Mouse (Mus musculus): Measurements from ENCODE around the gene Plcb1.

Plcb1 gene

DNA sequence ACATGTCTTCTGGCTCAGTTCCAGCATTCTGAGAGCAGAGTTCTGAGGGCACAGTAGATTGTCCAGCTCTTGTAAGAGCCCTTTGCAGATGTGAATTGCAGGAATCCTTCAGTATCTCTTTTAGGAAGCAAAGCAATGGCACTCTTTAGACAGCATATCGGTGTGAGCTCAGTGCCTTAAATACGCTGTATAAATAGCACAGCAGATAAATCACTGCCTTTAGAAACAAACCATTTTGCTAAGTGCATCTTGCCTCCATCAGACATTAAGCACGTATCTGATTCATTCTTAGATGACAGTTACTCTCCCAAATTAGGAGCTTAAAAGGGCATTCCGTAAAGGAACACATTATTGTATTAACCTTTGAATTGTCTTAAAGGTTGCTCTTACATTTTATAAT, 416.5 kb downstream of the Plcb1 start:
- no peak for DNase-seq (ENCODE audit: low spot score)

DNA sequence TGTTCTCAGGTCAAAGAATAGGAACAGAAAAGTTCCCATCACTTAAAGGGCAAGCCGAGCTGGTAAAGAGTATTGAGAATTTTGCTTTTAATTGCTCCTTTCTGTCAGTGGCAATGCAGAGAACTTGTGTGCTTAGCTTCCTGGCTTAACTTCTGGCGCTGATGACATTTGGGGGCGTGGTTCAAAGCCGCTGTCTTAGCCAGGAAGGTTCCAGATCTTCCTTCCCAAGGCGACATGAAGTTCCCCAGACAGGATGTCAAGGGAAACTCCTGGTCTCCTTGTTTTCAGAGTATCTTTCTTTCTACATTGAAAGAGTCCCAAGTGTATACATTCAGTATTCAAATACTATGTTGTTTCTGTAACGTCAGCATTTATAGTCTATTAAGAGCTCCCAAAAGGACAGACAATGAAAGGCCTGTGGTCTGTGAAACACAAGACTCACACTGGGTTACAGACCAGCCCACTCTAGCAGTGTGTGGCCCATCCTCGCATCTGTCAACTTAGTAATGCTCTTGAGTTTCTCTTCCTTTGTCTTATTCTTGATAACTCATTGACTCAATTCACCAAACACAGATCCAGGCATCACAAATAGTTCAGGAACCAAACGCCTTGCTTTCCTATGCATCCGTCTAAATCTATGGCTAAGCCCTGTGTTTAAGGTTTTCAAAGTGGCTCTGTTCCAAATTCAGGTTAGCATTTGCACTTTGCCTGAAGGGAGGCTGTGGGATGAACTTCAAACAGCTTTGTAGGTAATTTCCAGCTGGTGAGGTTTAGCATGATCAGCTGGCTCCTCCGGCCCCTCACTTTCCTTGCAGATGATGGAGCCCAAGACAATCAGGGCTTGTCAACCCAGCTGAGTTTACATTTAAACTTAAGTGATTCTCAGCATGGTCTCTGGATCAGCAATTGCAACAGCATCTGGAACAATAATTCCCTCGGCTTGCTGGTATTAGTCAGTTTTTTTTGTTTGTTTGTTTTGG, 418.6 kb downstream of the Plcb1 start:
- DNase-seq (ENCODE audit: low spot score): no peak

DNA sequence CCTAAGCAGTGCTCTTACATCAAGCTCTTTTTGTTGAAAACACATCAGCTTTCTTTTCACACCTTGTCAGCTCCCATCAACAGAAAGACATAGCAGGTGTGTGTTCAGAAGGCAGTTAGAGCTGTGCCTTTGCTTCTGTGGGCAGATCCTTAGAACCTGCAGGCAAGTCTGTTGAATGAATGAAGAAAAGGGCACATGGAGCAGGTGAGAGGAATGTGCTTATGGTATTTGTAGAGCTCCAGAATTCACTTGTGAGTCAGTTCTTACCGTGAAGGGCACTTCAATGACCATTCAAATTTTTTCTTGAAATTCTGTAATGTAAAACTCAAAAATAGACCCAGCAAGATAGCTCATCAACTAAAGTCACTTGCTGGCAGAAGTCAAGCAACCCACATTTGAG, 423.0 kb downstream of the Plcb1 start:
- no peak for DNase-seq (ENCODE audit: low spot score)

DNA sequence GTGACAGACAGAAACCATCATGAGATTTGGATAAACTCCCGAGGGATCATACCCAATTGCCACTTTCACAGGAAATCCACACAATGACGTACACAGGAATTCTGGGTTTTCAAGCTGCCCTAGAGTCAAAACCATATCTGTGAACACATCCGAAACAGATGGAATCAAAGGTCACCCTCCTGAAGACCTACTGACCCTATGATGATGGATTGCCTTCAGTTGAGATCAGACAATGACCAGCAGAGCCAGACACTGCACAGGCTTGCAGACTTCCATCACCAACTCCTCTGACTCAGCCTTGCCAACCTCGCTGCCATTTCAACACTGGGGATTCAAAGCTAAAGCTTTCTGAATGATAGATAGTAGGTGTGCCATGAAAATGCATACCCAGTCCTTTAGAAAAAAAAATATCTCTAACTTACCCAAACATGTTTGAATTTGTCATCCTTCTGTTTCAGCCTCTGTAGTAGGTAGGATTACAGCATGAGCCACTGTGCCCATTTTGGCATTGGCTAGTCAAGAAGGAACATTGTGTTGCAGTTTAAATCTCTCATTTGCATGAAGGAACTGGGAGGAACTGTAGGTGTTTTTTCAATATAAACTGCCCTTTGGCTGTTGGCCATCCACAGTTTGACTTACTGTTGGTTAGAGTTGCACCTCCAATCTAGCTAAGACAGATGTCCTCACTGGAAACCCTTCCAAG, 429.0 kb downstream of the Plcb1 start:
- no peak for DNase-seq (ENCODE audit: low spot score)

DNA sequence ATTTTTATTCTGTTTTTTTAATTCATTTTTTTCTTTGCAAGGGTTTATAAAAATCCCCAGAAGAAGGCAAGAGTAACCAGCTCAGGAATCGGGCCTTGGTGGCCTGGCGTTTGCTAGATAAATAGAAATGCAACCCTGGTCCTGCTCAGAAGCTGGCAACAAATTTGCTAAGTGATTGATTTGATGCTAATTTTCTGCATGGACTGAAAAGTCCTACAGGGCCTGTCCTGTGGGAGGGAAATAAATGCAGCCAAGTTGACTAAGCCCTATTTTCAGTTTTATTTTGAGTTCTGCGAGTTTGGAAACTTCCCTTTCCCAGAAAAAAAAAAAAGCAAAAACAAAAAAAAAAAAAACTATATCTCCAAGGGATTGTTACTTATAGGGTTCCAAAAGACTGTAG, 433.5 kb downstream of the Plcb1 start:
- DNase-seq (ENCODE audit: low spot score): no peak

DNA sequence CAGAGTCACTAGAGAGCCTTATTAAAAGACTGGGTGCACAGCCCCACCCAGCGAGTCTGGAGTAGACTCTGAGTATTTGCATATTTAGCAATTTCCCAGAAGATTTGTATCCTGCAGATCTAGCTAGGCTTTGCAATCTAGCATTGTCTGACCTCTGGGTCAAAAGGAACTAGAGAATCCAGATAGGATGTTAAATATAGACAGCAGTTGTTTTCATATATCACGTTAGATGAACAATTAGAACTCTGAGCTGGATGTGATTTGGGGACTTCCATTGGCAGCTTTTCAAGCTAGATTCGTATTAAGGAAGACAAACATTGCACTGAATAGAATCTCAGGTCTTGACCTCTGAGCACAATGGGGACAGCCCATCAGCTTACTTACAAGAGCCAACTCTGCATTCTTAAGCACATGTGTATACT, 439.7 kb downstream of the Plcb1 start:
- DNase-seq (ENCODE audit: low spot score): no peak

DNA sequence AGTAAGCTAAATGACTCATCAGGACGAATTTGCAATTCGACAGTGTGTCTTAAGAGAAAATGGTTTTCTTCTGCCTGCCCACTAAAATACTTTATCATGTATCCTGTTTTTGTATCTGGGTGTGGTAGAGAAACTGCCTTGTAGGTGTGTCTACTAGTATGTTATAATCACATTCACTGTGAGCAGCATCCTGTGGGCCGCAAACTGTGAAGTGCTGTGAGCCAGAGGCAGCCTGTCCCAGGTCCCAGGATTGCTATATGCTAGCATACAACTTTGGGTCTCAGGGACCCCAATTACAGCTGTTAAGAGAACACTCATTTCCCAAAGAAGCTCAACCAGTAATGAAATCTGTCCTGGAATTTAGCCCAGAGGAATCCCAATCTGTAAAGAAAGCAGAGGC, 444.4 kb downstream of the Plcb1 start:
- DNase-seq (ENCODE audit: low spot score): no peak

DNA sequence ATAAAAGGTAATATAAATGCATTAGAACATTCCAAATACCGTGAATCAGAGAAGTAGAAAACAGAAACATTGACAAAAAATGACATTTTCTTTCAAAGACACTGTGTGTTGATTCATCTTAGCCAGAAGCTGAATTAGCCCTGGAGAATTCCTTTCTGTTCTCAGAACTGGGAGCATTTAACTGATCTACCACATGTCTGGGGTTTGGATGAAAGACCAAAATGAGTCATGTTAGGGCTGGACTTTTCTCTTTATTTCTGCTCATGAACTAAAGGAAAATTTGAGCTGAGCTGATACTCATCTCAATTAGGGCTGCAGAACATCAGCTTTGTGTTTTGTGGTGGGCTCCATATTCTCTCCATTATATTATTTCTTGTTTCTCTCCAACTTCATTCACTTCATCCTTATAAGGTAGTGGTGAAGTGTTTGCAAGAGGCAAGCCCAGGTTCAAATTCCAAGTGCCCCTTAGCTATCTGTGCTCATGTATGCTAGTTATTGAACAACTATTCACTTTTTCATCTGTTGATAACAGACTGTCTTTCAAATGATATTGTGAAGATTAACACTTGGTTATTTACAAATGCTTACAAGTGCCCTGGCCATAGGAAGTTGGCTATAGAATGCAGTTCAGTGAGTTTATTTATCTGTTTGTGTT, 456.9 kb downstream of the Plcb1 start:
- no peak for DNase-seq (ENCODE audit: low spot score)

DNA sequence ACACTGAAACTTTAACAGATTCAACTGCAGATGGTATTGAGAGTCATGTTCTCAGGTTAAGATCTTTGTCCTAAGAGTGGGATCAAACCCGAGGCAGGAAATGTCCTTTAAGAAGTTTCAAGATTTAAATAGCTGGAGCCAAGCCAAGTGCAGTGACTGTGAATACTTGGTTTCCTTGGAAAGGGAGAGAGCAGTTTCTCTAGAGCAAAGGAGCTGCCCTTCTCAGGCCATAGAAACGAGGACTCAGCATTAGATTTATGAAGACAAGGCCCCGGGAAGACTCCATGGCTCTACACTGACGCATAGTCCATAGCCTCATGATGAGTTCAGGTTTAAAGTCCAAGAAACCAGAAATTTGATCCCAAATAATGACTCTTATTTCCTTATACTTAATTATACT, 457.9 kb downstream of the Plcb1 start:
- no peak for DNase-seq (ENCODE audit: low spot score)

DNA sequence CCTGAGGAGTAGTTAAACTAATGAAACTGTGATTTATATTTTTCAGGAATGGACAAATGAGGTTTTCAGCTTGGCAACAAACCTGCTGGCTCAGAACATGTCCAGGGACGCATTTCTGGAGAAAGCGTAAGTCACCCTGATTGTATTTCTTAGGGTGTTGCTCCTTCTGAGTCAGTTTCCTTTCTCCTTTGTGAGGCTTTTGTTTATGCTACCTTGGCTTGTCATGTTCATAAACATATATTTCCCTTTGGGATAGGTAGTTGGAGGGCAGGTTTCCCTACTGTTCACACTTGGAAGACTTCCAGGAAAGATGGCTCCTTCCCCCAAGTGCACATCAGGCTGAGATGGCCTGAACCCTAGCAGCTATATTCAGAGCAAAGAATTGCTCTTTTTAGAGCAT, 464.1 kb downstream of the Plcb1 start:
- no peak for DNase-seq (ENCODE audit: low spot score)

DNA sequence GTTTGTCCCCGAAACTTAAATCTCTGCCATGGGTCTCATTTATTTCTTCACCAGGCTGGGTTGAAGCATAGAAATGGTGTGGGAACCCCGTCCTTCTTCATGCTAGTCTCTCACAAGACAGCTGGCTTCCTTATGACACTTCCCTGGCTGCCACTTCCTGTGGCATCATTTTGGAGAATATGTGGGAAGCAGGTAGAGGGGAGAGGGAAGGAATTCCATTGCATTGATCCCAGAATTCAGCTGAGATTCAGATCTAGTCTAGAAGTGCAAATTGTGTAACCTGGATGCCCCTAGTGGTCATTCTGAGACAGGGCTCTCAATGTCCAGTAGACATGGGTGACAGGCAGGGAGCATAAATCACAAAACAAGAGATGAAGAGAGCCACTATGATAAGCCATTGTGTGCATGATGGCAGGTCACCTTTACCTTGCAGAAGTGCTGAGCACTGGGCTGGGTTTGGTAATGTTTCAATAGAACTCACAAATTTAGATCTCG, 466.0 kb downstream of the Plcb1 start:
- DNase-seq (ENCODE audit: low spot score): no peak

DNA sequence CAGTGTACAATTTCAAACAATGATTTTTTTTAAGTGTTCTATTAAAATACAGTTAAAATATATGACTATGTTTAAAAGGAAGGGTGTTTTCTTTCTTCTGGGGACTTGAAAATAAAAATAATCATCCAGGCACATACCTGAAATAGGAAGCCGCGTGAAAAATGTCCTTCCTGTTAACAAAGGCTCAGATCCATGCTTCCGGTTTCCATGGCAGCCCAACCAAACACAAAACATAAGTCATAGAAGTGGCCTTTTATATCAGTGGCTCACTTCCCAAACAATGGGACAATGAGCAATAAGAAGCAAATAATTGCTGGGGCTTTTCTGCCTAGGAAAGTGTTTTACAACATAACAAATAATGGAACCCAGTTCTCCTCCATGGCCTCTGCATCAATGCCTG, 473.3 kb downstream of the Plcb1 start:
- no peak for DNase-seq (ENCODE audit: low spot score)

DNA sequence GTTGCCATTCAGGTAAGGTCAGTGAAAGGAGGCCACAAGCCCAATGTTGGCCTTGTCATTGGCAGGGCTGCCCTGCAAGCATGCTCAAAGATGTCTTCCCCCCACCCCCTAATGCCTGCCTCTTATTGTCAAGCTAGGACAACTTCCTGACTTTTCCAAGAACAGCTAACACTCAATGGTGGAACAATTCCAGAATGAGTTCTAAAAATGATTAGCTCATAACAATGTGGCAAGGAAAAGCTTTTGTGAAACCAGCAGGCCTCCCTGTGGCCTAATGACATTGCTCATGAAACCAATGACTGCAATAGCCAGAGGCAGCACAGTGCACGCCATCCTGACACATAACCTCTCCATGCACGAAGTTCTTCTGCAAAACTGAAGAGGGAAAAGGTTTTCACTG, 478.1 kb downstream of the Plcb1 start:
- no peak for DNase-seq (ENCODE audit: low spot score)

DNA sequence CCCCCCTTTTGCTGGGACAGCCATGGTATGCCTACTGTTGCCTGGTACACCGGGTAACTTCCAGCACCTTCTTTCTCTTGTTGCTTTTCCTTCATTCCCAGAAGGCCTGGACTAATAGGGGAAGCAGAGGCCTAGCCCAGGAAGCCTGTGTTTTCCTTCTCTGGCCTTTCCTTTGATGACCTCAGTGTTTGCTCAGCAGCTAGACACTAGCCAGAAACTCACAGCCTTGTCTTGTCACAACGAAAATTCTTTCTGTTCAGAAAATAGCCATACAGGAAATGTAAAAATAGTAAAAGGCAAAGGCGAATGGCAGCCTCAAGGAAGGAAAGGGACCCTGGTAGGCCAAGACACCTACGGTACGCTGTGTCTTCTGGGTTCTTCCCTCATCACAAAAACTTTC, 489.1 kb downstream of the Plcb1 start:
- no peak for DNase-seq (ENCODE audit: low spot score)

DNA sequence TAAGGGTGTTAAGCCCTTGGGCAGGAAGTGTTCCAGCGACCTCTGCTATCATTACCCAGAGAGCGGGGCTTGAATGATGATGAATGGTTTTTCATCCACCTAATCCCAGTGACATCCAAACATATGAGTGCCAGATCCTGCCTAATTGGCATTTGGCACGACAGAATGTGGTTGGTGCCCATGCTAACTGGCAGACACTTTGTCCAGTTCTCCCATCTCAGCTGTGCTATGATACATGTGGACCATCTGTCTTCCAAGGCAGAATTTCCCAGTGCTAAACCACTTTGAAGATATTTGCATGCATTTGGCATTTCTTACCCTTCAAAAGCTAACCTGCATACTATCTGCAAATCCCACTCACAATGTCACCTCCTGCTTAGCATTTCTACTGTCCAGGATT, 492.6 kb downstream of the Plcb1 start:
- no peak for DNase-seq (ENCODE audit: low spot score)

DNA sequence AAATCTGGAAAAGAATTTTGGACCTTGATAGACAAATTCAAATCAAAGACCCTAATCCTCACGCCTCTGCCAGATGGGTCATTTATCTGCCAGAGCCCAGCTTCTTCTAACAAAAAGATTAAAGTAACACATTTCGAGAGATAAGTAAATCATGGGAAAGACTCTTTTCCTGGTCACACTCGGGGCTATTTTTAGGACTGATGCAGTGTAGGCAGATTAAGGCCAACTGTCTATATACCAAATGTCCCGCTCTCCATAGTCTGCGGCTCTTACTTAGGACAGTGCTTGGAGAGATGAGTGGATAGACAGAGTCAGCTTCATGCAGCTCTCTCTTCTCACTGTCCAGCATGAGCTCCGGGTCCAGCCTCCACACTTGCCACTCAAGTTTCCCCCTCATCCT, 493.2 kb downstream of the Plcb1 start:
- DNase-seq (ENCODE audit: low spot score): no peak

DNA sequence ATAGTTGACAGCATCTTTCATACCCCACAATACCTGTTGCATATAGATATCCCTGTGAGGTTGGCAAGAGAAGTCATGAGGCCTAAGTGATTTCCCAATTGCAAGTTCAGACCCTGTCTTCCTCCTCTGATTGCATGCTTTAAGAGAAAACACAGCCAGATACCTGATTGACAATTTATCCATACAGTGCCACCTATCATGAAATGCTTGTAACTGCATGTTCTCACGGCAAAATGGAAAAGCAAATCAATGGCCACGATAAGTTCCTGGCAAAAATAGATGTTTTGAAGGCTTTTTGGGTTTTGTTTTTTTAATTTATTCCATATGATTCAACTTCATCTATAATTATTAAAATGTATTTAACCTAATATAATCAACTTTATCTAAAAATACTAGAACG, 497.9 kb downstream of the Plcb1 start:
- no peak for DNase-seq (ENCODE audit: low spot score)

DNA sequence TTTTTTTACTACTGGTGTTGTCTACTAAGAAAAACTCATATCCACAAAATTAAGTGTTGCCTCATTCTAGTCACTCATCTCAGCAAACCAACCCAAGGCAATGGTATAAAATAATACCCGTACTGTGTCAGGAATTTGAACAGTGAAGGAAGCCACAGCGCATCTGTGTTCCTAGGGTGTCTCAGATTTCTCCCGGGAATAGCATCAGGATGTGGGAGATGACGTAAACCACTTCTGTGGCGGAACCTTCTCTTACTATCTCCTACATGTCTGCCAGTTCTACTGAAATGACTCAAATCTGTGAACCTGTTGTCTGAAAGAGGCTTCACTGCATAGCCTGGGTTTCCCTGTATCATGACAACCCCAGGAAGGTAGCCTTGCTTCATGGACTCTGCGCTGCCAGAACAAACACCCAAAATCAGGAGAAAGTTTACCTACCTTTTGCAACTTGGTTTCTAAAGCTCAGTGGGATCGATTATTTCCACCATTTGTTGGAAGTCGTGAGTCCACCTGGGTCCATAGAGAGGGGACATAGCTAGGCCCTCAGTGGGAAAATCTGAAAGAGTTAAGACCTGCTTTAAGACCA, 510.4 kb downstream of the Plcb1 start:
- DNase-seq (ENCODE audit: low spot score): no peak

DNA sequence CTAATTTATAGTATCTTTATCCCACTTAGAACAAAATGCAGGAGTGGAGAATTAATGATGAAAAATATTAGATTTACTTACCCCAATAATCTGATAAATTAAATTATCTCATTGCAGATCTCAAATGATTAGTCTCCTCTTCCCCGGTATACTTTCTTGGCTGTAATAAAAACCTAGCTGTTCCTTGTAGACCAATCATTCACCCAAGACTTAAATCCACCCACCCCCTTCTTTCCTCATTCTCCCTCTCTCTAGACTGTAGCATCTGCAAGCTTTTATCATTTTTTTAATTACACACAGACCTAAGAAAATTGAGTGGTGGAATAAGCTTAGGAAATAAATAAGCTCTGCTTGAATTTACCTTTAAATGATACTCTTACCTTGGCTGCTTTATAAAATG, 514.6 kb downstream of the Plcb1 start:
- no peak for DNase-seq (ENCODE audit: low spot score)

DNA sequence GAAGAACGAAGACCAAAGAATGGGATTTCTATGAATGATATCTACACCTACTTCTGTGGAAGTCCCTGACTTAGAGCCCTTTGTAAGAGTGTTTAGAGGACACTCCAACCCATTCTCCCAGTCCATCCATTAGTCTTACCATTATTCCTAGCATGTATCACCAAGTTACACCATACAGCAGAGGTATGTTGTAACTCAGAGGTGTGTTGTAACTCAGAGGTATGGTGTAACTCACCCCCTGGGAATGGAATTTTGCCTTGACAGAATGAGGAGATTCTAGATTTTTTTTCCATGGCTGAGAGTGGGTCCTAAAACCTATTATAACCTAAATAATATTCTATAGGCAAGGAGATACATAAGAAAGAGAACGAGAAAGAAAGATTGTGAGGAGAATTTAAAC, 516.6 kb downstream of the Plcb1 start:
- no peak for DNase-seq (ENCODE audit: low spot score)

DNA sequence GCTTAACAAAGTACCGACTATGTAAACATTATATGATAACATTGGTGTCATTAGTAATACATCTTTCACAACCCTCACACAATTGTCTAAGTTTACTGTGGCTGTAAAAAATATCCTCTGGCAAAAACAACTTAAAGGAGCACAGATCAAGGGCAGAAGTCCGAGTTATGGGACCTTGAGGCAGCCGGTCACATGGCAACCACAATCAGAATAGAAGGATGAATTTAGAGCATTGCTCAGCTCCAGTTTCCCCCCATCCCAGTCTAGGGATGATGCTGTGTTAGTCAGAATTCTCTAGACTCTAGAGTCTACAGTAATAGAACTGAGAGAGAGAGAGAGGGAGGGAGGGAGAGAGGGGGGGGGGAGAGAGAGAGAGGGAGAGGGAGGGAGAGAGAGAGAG, 519.3 kb downstream of the Plcb1 start:
- no peak for DNase-seq (ENCODE audit: low spot score)

DNA sequence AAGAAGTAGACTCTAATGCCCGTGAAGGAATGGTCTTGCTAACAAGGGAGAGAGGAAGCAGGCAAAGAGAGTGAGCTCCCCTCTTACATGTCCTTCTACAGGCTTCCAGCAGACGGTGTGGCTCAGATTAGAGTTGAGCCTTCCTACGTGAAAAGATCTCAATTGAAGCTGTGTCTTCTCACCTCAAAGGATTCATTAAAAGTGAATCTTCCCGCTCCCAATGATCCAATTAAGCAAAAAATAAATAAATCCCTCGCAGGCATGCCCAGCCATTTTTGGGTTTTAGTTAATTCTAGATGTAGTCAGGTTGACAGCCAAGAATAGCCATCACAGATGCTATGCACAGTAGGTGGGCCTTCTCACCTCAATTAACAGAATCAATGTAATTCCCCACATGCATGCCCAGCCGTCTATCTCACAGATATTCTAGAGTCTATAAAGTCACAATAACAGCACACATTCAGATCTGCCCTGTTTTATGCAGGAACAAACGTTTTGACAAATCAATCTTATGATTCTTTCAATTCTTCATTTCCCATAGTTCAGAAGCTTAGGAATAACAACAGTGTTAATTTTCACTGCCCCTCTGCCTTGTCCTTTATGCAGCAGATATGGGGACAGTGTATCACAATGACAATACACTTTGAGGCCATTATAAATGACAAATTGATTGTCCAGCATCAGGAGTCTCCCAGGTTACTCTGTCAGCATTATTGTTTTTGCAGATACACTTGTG, 520.0 kb downstream of the Plcb1 start:
- DNase-seq (ENCODE audit: low spot score): no peak

All from ovary, adult 18-20 months (tissue).